Mouse (Mus musculus) forebrain, embryonic 13.5 days (tissue): ENCODE measurements at regions not wholly inside any gene's neighbourhood (a gene's known extent, or its start where the extent isn't known, plus 50 kb on each side); places are given as distances from the start of the nearest gene placed in this dataset.
A peak's percentile ranks its signal among the peaks of the same experiment; 100 is the strongest.

Experiments
- ATAC-seq: fragments of 200-750 bp; cut with Nextera tagmentation; 2 replicates; pipeline ENCODE4 v1.8.0; 2017
- H3K27ac ChIP-seq: fragments of 300-500 bp; sonication (generic); 2 replicates; pipeline ENCODE4 v1.5.1; 2015; ENCODE audit warnings: inconsistent platforms, mild to moderate bottlenecking, moderate library complexity
- H3K27me3 ChIP-seq: fragments of 300-500 bp; sonication (generic); 2 replicates; pipeline ENCODE4 v1.6.1; 2015; ENCODE audit warnings: mild to moderate bottlenecking, inconsistent platforms
- H3K36me3 ChIP-seq: fragments of 300-500 bp; sonication (generic); 2 replicates; pipeline ENCODE4 v1.6.1; 2015; ENCODE audit warnings: mild to moderate bottlenecking, inconsistent platforms; ENCODE audit not compliant: poor library complexity, severe bottlenecking
- H3K4me1 ChIP-seq: fragments of 300-500 bp; sonication (generic); 2 replicates; pipeline ENCODE4 v1.6.1; 2015; ENCODE audit warnings: inconsistent platforms
- H3K4me2 ChIP-seq: fragments of 300-500 bp; sonication (generic); 2 replicates; pipeline ENCODE4 v1.6.1; 2015; ENCODE audit warnings: inconsistent platforms, mild to moderate bottlenecking, moderate library complexity
- H3K4me3 ChIP-seq: fragments of 300-500 bp; sonication (generic); 2 replicates; pipeline ENCODE4 v1.5.1; 2015; ENCODE audit warnings: mild to moderate bottlenecking, inconsistent platforms
- H3K9ac ChIP-seq: fragments of 300-500 bp; sonication (generic); 2 replicates; pipeline ENCODE4 v1.6.1; 2015; ENCODE audit warnings: mild to moderate bottlenecking, inconsistent platforms
- H3K9me3 ChIP-seq: fragments of 300-500 bp; sonication (generic); replicated peaks from 2 replicates; pipeline ENCODE4 v1.6.1; 2016; ENCODE audit warnings: inconsistent platforms
- WGBS: fragments of 180-500 bp; shearing (Covaris S2); methylation state at CpG from one replicate; pipeline ENCODE4 v1.1.7; 2015; 5-methylcytosine and 5-hydroxymethylcytosine counted together

GRCm38 (mm10) chr1:105169455-105170113, 186.9 kb downstream of the Rnf152 start:
- Histone ChIP-seq H3K4me1 (no peaks in the 10 kb centered on the region), H3K9ac (no peak overlapping the region), H3K4me3 (no peak overlapping the region), H3K27ac (no peak overlapping the region), H3K9me3 (no peaks in the 10 kb centered on the region), H3K36me3 (no peaks in the 10 kb centered on the region), H3K27me3 (no peaks in the 10 kb centered on the region), H3K4me2 (no peak overlapping the region)
- WGBS, result 82% methylated on average over 1 of the region's 1 CpGs
- no peak for ATAC-seq

DNA sequence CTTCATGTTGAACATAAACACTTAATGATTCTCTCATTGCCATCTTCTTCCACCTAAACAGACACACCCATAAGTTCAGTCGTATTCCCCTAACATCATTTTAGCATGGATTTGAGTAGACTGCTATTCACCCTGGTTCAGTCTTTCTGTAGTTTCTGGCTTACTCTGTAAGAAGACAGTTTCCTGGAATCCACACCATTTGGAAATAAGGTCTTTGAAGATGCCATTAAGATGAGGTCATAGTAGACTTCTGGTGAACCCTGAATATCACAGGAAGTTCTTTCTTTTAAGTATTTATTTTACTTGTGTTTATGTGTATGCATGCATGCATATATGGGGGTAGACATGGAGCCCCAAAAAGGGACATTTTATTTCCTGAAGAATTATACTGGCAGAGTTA, 187.7 kb downstream of the Rnf152 start:
- 93% methylated on average over 1 of the region's 1 CpGs for WGBS
- no peaks in the 10 kb centered on the region for H3K9me3 ChIP-seq
- H3K27me3 ChIP-seq, result no peaks in the 10 kb centered on the region
- ATAC-seq, result no peak
- H3K9ac ChIP-seq, result no peak overlapping the region
- no peak overlapping the region for H3K27ac ChIP-seq
- no peak overlapping the region for H3K4me3 ChIP-seq
- H3K4me2 ChIP-seq, result no peak overlapping the region
- no peaks in the 10 kb centered on the region for H3K36me3 ChIP-seq
- H3K4me1 ChIP-seq, result no peaks in the 10 kb centered on the region

- Histone ChIP-seq H3K27ac (no peak overlapping the region), H3K4me2 (no peak overlapping the region), H3K4me1 (no peaks in the 10 kb centered on the region), H3K9me3 (no peaks in the 10 kb centered on the region), H3K9ac (no peak overlapping the region), H3K36me3 (no peaks in the 10 kb centered on the region), H3K4me3 (no peak overlapping the region), H3K27me3 (no peaks in the 10 kb centered on the region)
- WGBS, result 91% methylated on average over 2 of the region's 2 CpGs
- no peak for ATAC-seq
These were observed 198.9 kb downstream of the Rnf152 start for GRCm38 (mm10) chr1:105157459-105158124.

DNA sequence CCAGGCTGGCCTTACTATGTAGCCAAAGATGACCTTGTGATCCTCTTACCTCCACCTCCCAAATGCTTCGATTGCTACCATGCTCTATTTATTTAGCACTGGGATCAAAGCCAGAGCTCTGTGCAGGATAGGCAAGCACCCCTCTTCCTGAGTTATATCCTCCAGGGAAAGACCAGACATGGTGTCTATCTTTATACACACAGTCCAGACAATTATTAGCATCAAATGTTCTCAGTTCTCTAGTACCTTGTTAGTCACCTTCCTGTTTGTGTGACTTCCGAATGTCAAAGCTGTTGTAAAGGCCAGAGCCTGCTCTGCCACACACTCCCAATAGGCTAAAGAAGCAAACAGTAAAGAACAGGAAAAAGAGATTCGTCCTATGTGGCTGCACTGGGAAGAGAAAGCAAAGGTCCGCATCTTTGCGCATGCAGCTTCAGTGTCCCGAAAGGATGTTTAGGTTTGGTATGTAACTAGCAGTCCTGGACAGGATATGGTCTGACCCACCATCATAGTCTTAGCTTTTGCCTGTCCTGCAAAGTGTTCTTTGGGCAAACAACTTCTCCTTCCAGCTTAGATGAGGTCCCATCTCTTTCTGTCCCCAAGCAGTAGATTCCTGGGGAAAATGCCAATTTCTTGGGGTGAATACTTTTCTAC, 204.2 kb downstream of the Rnf152 start:
- Histone ChIP-seq H3K9ac (no peak overlapping the region), H3K9me3 (no peaks in the 10 kb centered on the region), H3K4me2 (no peak overlapping the region), H3K36me3 (no peaks in the 10 kb centered on the region), H3K27ac (no peak overlapping the region), H3K27me3 (no peaks in the 10 kb centered on the region), H3K4me1 (0 out of 2 replicates have a peak, but pooled peaks cover 3% of the 10 kb centered on the region), H3K4me3 (no peak overlapping the region)
- ATAC-seq, result no peak
- 94% methylated on average over 6 of the region's 6 CpGs for WGBS

DNA sequence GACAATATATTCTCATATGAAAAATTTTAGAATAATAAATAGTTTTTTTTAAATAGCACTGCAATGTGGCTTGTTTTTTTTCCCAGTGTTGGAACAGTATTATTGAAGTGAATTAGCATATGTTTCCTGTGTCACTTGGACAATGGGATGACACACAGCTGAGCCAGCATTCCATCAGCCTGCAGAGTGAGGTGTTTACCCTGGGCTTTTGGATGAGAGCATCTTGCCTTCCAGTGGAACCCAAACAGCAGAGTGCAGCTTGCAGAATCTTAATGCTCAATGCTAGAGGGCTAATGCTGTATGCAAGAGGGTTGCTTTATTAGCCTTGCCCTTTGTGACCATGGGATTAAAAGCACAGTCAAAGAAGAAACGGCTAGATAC, 205.1 kb downstream of the Rnf152 start:
- WGBS, result 36% methylated on average over 1 of the region's 1 CpGs
- Histone ChIP-seq H3K27me3 (no peaks in the 10 kb centered on the region), H3K4me3 (no peak overlapping the region), H3K9me3 (no peaks in the 10 kb centered on the region), H3K4me2 (no peak overlapping the region), H3K9ac (no peak overlapping the region), H3K36me3 (no peaks in the 10 kb centered on the region), H3K4me1 (0 out of 2 replicates have a peak, but pooled peaks cover 4% of the 10 kb centered on the region), H3K27ac (no peak overlapping the region)
- no peak for ATAC-seq

- Histone ChIP-seq H3K4me2 (no peak overlapping the region), H3K27me3 (no peaks in the 10 kb centered on the region), H3K4me3 (no peak overlapping the region), H3K27ac (no peak overlapping the region), H3K9ac (no peak overlapping the region), H3K9me3 (no peaks in the 10 kb centered on the region), H3K4me1 (0 out of 2 replicates have a peak, but pooled peaks cover 4% of the 10 kb centered on the region), H3K36me3 (no peaks in the 10 kb centered on the region)
- 84% methylated on average over 12 of the region's 12 CpGs for WGBS
- peak; percentile 36; the same call in 1 of the 2 replicates for ATAC-seq
These were observed 205.7 kb downstream of the Rnf152 start for GRCm38 (mm10) chr1:105150624-105151465.

- H3K36me3 ChIP-seq, result no peaks in the 10 kb centered on the region
- no peak overlapping the region for H3K9ac ChIP-seq
- ATAC-seq, result no peak
- H3K4me1 ChIP-seq, result 0 out of 2 replicates have a peak, but pooled peaks cover 4% of the 10 kb centered on the region
- WGBS, result 94% methylated on average over 2 of the region's 2 CpGs
- no peaks in the 10 kb centered on the region for H3K9me3 ChIP-seq
- no peak overlapping the region for H3K4me2 ChIP-seq
- no peaks in the 10 kb centered on the region for H3K27me3 ChIP-seq
- no peak overlapping the region for H3K27ac ChIP-seq
- no peak overlapping the region for H3K4me3 ChIP-seq
These were observed 207.7 kb downstream of the Rnf152 start for GRCm38 (mm10) chr1:105148792-105149191.

- no peak overlapping the region for H3K4me3 ChIP-seq
- ATAC-seq, result no peak
These were observed 208.5 kb downstream of the Rnf152 start for GRCm38 (mm10) chr1:105148048-105148447.

DNA sequence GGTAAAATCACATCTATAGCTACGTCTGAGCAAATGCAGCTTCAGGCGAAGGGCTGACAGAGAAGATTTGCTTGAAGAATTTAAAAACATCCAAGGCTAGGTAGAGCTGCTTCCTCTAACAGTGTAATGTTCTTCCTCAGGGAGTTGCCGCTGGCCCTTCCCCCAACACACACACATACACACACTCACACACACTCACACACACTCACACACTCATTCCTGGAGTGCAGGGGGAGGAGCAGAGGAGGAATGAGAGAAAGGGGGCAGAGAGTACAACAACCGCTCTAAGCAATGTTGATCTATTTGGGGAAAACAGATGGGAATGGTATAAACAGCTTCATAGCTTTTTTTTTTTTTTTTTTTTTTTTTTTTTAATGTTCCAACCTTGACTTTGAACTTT, 232.6 kb downstream of the Rnf152 start:
- no peak for ATAC-seq
- WGBS, result 83% methylated on average over 4 of the region's 4 CpGs
- H3K36me3 ChIP-seq, result no peaks in the 10 kb centered on the region

More at GRCm38 (mm10) chr1:105148048-105148447, 208.5 kb downstream of the Rnf152 start:
- Histone ChIP-seq H3K9me3 (no peaks in the 10 kb centered on the region), H3K4me2 (no peak overlapping the region), H3K36me3 (no peaks in the 10 kb centered on the region), H3K27ac (no peak overlapping the region), H3K4me1 (0 out of 2 replicates have a peak, but pooled peaks cover 4% of the 10 kb centered on the region), H3K27me3 (no peaks in the 10 kb centered on the region), H3K9ac (no peak overlapping the region)

DNA sequence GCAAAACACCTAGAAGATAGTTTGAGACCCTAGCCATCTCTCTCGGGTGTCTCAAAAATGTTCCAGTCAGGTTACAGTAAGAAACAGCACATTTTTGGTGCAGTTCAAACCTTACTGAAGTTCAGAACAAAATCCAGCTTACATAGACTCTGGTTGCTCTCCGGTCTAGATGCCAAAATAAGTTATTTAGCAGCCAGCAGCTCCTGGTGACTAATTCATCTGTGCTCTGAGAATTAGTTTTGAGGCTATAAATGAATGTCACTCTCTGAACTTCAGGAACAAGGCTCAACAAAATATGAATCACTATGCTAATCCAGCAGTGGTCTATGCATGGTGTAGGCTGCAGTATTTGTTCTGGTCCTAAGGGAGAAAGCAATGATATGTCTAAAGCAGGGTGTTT, 238.6 kb downstream of the Rnf152 start:
- H3K4me2 ChIP-seq, result no peak overlapping the region
- no peaks in the 10 kb centered on the region for H3K4me1 ChIP-seq
- no peak overlapping the region for H3K9ac ChIP-seq
- H3K27me3 ChIP-seq, result no peaks in the 10 kb centered on the region
- no peaks in the 10 kb centered on the region for H3K36me3 ChIP-seq
- no peaks in the 10 kb centered on the region for H3K9me3 ChIP-seq
- no peak overlapping the region for H3K4me3 ChIP-seq
- WGBS, result 85% methylated on average over 2 of the region's 2 CpGs
- no peak for ATAC-seq
- H3K27ac ChIP-seq, result no peak overlapping the region

More for the DNA sequence above, 232.6 kb downstream of the Rnf152 start:
- Histone ChIP-seq H3K27me3 (no peaks in the 10 kb centered on the region), H3K4me2 (no peak overlapping the region), H3K4me1 (no peaks in the 10 kb centered on the region), H3K27ac (no peak overlapping the region), H3K4me3 (no peak overlapping the region), H3K9ac (no peak overlapping the region), H3K9me3 (no peaks in the 10 kb centered on the region)

DNA sequence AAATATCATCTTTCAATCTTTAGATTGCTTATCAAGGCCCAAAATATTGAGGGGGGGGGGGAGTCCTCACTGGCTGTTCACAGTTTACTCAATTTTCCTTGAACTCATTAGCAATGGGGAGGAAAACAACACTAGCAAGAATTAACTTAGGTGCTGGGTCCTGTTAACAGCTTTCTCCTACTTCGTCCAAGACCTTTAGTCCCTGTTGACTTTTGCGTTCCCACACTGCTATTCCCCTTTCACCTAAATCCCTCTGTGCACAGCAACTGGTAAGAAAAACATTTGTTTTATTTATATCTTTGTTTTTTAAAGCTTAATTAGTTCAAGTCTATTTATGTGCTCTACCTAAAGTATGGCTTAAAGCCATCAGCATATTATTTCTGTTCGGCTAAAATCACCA, 240.3 kb downstream of the Rnf152 start:
- no peak overlapping the region for H3K27ac ChIP-seq
- H3K27me3 ChIP-seq, result no peaks in the 10 kb centered on the region
- H3K9me3 ChIP-seq, result no peaks in the 10 kb centered on the region
- H3K36me3 ChIP-seq, result no peaks in the 10 kb centered on the region
- 84% methylated on average over 3 of the region's 3 CpGs for WGBS
- peaks cover 4% of the 10 kb centered on the region for H3K4me1 ChIP-seq
- H3K4me2 ChIP-seq, result no peak overlapping the region
- no peak overlapping the region for H3K4me3 ChIP-seq
- no peak for ATAC-seq
- no peak overlapping the region for H3K9ac ChIP-seq

DNA sequence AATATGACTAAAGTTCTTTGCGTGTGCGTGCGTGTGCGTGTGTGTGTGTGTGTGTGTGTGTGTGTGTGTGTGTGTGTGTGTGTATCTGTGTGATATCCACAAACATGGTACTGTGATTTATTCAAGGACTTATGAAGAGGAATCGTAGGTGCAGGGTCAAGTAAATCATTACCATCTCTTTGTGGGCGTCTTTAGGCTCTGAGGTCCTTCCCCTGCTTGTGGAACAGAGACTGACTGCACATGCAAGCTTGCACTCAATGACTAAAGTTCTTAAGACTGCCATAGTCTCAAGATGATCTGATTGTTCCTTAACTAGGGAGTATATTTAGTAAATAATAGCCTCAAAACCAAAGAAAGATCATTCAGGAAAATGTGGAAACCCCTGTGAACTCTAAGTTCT, 241.1 kb downstream of the Rnf152 start:
- Histone ChIP-seq H3K4me3 (no peak overlapping the region), H3K4me2 (no peak overlapping the region), H3K9me3 (no peaks in the 10 kb centered on the region), H3K27ac (no peak overlapping the region), H3K4me1 (peaks cover 11% of the 10 kb centered on the region), H3K36me3 (no peaks in the 10 kb centered on the region), H3K9ac (no peak overlapping the region), H3K27me3 (no peaks in the 10 kb centered on the region)
- 88% methylated on average over 6 of the region's 6 CpGs for WGBS
- ATAC-seq, result no peak
